Mouse (Mus musculus): ENCODE data around the gene Rin3. TPM values are rescaled to one million over a fixed set of nuclear protein-coding genes. Genes with fewer than 3 reads are reported as not detected.
A peak's percentile ranks its signal among the peaks of the same experiment; 100 is the strongest.

The Rin3 gene
- polyA plus RNA-seq, 1 experiment from 2014 or later = 15.4 TPM

DNA sequence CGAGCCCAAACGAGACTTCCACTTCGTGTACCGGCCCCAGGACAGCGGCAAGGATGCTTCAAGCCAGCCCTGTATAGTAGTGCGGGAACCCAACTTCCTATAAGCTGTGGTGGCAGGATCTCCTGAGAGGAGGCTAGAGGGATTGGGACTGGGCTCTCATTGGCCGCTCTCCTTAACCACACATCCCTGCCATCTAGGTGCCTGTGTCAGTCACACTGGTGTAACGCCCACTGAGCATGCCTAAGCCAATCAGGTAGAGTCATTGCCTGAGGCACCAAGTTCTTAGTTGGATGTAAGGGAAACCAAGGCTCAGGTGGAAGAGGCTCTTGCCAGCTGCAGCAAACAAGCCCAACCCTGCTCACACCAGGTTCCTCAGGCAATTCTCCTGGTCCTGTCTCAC is 107.2 kb downstream of the Rin3 start:
- Histone ChIP-seq H3K9ac (no peak overlapping the region), H3K4me1 (ENCODE audit: insufficient read depth) (no peaks in the 10 kb centered on the region), H3K9me3 (ENCODE audit: low read depth, low read length) (no peaks in the 10 kb centered on the region), H3K4me3 (ENCODE audit: low read depth, low read length) (no peak overlapping the region), H3K27me3 (ENCODE audit: insufficient read depth, low read length) (no peaks in the 10 kb centered on the region), H3K27ac (ENCODE audit: low read depth) (no peak overlapping the region), H3K36me3 (ENCODE audit: insufficient read depth) (peaks cover 37% of the 10 kb centered on the region), H3K4me2 (no peak overlapping the region)
- WGBS = 37% methylated on average over 8 of the region's 8 CpGs
- no peak for TF ChIP-seq CTCF (IDR thresholded peaks at IDR 0.05; ENCODE audit: low read depth)
- DNase-seq (no peak), ATAC-seq (ENCODE audit: insufficient read depth) (peak; percentile 24; the same call in 1 of the 2 replicates)

DNA sequence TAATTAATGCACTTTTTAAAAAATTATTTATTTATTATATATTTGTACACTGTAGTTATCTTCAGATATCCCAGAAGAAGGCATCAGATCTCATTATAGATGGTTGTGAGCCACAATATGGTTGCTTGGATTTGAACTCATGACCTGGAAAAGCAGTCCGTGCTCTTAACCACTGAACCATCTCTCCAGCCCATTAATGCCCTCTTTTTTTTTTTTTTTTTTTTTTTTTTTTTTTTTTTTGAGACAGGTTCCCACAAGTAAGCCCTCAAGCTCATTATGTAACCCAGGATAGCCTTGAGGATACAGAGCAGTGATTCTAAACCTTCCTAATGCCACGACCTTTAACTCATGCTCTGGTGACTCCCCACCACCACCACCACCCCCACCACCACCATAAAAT is 108.3 kb downstream of the Rin3 start:
- H3K4me1 ChIP-seq (ENCODE audit: insufficient read depth) = 0 out of 2 replicates have a peak, but pooled peaks cover under 1% of the 10 kb centered on the region
- H3K36me3 ChIP-seq (ENCODE audit: insufficient read depth) = peaks cover 40% of the 10 kb centered on the region
- TF ChIP-seq CTCF (IDR thresholded peaks at IDR 0.05; ENCODE audit: low read depth) = no peak
- no peak overlapping the region for H3K4me3 ChIP-seq (ENCODE audit: low read depth, low read length)
- DNase-seq (no peak), ATAC-seq (ENCODE audit: insufficient read depth) (no peak)
- 80% methylated on average over 2 of the region's 2 CpGs for WGBS
- no peaks in the 10 kb centered on the region for H3K27me3 ChIP-seq (ENCODE audit: insufficient read depth, low read length)
- H3K27ac ChIP-seq (ENCODE audit: low read depth) = no peak overlapping the region
- H3K4me2 ChIP-seq = no peak overlapping the region
- no peak overlapping the region for H3K9ac ChIP-seq
- H3K9me3 ChIP-seq (ENCODE audit: low read depth, low read length) = no peaks in the 10 kb centered on the region

DNA sequence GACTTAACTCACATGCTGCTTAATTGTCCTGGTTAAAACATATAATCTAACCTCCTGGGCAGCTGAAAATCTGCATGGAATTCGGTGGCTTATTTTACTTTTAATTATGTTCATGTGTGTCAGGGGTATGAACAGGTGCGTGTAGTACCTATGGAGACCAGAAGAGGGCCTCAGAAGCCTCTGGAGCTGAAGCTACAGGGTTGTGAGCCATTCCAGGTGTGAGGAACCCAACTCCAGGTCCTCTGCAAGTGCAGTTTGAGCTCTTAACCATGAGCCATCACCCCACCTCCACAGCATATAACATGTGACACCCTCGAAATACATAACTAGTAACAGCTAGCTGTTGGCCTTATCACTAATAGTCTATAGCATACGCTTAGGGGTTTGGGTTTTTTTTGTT is 109.1 kb downstream of the Rin3 start:
- H3K4me1 ChIP-seq (ENCODE audit: insufficient read depth) = 0 out of 2 replicates have a peak, but pooled peaks cover 6% of the 10 kb centered on the region
- no peak overlapping the region for H3K9ac ChIP-seq
- ATAC-seq (ENCODE audit: insufficient read depth) = no peak
- peak; percentile 52 for DNase-seq
- H3K9me3 ChIP-seq (ENCODE audit: low read depth, low read length) = no peaks in the 10 kb centered on the region
- peaks cover 40% of the 10 kb centered on the region for H3K36me3 ChIP-seq (ENCODE audit: insufficient read depth)
- H3K4me3 ChIP-seq (ENCODE audit: low read depth, low read length) = no peak overlapping the region
- H3K27ac ChIP-seq (ENCODE audit: low read depth) = no peak overlapping the region
- H3K4me2 ChIP-seq = no peak overlapping the region
- no peaks in the 10 kb centered on the region for H3K27me3 ChIP-seq (ENCODE audit: insufficient read depth, low read length)
- WGBS = 64% methylated on average over 4 of the region's 4 CpGs
- peak; percentile 66 for TF ChIP-seq CTCF (IDR thresholded peaks at IDR 0.05; ENCODE audit: low read depth)

DNA sequence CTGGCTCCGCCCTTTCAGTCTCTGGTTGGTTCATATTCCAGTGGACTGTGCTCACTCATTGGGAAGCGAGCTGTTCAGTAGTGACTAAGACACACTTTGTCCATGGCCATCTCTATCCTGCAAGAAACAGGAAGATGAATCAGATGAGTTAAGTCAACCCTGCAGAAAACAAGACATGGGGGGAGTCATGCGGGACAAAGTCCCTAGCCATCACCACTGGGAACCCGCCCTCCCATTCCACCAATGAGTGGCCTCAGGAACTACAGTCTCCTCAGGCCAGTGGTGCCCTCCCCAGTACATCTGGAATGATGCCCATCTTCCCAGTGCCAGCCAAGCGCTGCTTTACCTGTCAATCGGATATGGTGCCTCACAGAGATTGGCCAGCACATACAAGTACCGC is 111.6 kb downstream of the Rin3 start:
- DNase-seq (no peak), ATAC-seq (ENCODE audit: insufficient read depth) (no peak)
- Histone ChIP-seq H3K4me1 (ENCODE audit: insufficient read depth) (0 out of 2 replicates have a peak, but pooled peaks cover 6% of the 10 kb centered on the region), H3K4me2 (no peak overlapping the region), H3K9ac (no peak overlapping the region), H3K36me3 (ENCODE audit: insufficient read depth) (peaks cover 40% of the 10 kb centered on the region; the same call in 1 of the 2 replicates), H3K9me3 (ENCODE audit: low read depth, low read length) (no peaks in the 10 kb centered on the region), H3K4me3 (ENCODE audit: low read depth, low read length) (no peak overlapping the region), H3K27me3 (ENCODE audit: insufficient read depth, low read length) (no peaks in the 10 kb centered on the region), H3K27ac (ENCODE audit: low read depth) (no peak overlapping the region)
- no peak for TF ChIP-seq CTCF (IDR thresholded peaks at IDR 0.05; ENCODE audit: low read depth)
- WGBS = 91% methylated on average over 7 of the region's 7 CpGs

DNA sequence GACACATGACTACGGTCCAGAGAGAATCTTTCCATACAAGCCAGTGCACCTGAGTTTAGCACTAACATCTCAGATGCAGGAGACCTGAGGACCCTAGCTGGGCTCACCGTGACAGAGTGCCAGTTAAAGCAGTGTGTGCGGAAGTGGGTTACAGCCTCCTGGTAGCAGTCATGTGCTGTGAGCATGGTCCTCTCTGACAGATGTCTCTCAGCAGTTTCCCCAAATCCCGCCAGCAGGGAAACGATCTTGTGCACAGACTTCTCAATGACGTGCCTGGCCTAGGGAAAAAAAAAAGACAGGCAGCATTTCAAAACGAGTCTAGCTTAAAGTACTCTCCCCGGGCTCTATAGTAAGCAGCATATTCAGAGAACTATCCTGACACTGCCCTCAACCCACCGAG is 112.7 kb downstream of the Rin3 start:
- 67% methylated on average over 9 of the region's 9 CpGs for WGBS
- H3K36me3 ChIP-seq (ENCODE audit: insufficient read depth) = peaks cover 32% of the 10 kb centered on the region; the same call in 1 of the 2 replicates
- DNase-seq = no peak

DNA sequence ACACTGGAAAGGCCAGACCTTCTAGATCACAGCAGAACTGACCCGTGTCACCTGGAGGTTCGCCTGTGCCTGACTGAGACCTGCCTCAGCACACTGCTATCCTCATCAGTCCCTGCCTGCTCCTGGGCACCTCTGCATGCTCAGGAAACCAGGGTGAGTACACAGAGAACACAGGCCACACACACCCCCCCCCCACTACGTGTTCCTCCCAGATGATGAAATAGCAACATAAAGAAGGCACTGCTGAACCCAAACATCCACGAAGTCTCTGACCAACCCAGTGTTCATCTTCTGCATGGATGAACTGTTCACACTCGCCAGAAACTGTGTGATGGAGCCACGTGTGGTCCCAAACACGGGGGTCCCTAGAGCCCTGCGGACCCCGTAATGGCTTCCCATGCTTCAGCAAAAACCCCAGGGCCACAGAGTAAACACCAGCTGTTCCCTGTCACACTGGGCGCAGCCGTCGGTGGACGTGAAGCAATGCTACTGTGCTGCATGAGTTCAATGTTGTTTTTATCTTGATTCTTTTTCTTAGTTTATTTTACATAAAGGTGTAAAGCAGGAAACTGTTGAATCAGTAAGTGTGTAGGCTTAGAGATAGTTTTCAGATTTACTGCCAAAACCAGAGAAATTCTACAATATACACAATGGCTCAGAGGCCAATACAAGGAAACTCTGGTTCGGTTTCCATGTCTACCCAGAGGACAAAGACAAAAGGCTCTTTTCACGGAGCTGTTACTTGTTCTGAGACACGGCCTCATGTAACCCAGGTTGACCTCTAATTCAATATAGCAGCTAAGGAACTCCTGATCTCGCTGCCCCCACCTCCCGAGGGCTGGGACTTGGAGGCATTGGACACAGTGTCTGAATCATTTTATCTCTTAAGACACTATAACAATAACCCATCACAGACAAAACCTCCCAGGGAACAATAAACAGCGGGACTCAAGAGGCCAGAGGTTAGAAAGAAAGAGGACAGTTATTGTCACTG is 113.4 kb downstream of the Rin3 start:
- Histone ChIP-seq H3K9me3 (ENCODE audit: low read depth, low read length) (no peaks in the 10 kb centered on the region), H3K27me3 (ENCODE audit: insufficient read depth, low read length) (no peaks in the 10 kb centered on the region), H3K27ac (ENCODE audit: low read depth) (no peak overlapping the region), H3K4me3 (ENCODE audit: low read depth, low read length) (no peak overlapping the region), H3K9ac (no peak overlapping the region), H3K4me1 (ENCODE audit: insufficient read depth) (0 out of 2 replicates have a peak, but pooled peaks cover 6% of the 10 kb centered on the region), H3K4me2 (no peak overlapping the region), H3K36me3 (ENCODE audit: insufficient read depth) (peaks cover 35% of the 10 kb centered on the region; the same call in 1 of the 2 replicates)
- ATAC-seq (ENCODE audit: insufficient read depth) (peak; percentile 26; the same call in 1 of the 2 replicates), DNase-seq (peak; percentile 33)
- WGBS = 33% methylated on average over 19 of the region's 19 CpGs
- no peak for TF ChIP-seq CTCF (IDR thresholded peaks at IDR 0.05; ENCODE audit: low read depth)

More for the DNA sequence above, 112.7 kb downstream of the Rin3 start:
- Histone ChIP-seq H3K4me1 (ENCODE audit: insufficient read depth) (0 out of 2 replicates have a peak, but pooled peaks cover 6% of the 10 kb centered on the region), H3K4me2 (no peak overlapping the region), H3K9me3 (ENCODE audit: low read depth, low read length) (no peaks in the 10 kb centered on the region), H3K27me3 (ENCODE audit: insufficient read depth, low read length) (no peaks in the 10 kb centered on the region), H3K4me3 (ENCODE audit: low read depth, low read length) (no peak overlapping the region), H3K27ac (ENCODE audit: low read depth) (no peak overlapping the region), H3K9ac (no peak overlapping the region)
- no peak for TF ChIP-seq CTCF (IDR thresholded peaks at IDR 0.05; ENCODE audit: low read depth)
- no peak for ATAC-seq (ENCODE audit: insufficient read depth)

DNA sequence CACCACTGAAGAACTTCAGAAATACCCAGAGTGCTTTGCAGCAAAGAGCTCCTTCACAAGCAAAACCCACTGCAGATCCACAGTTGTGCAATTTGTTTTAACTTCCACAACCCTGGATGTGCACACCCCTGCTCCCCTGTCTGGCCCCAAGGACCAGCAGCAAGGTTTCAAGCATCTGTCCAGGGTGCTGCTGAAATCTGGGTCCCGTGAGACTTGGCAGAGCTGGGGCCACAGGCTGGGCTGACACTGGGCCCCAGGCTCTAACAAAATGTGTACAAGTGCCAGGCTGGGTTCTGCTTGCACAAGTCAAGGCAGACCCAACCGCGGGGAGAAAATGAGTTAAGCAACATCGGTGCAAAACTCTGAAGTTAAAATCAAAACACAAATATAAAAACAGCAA is 115.7 kb downstream of the Rin3 start:
- no peaks in the 10 kb centered on the region for H3K9me3 ChIP-seq (ENCODE audit: low read depth, low read length)
- no peak for TF ChIP-seq CTCF (IDR thresholded peaks at IDR 0.05; ENCODE audit: low read depth)
- 0 out of 2 replicates have a peak, but pooled peaks cover 6% of the 10 kb centered on the region for H3K4me1 ChIP-seq (ENCODE audit: insufficient read depth)
- no peak for DNase-seq
- peaks cover 34% of the 10 kb centered on the region; the same call in 1 of the 2 replicates for H3K36me3 ChIP-seq (ENCODE audit: insufficient read depth)
- 85% methylated on average over 4 of the region's 4 CpGs for WGBS
- no peaks in the 10 kb centered on the region for H3K27me3 ChIP-seq (ENCODE audit: insufficient read depth, low read length)
- no peak for ATAC-seq (ENCODE audit: insufficient read depth)
- H3K9ac ChIP-seq = no peak overlapping the region
- no peak overlapping the region for H3K27ac ChIP-seq (ENCODE audit: low read depth)
- H3K4me2 ChIP-seq = no peak overlapping the region
- no peak overlapping the region for H3K4me3 ChIP-seq (ENCODE audit: low read depth, low read length)
